Mouse (Mus musculus): ENCODE results near the gene Ank3. TPM values are rescaled to one million over a fixed set of nuclear protein-coding genes. Genes with fewer than 3 reads are reported as not detected.

The Ank3 gene
- polyA plus RNA-seq, 1 experiment from 2014 or later: 68.1 TPM

- WGBS: 3% methylated on average over 17 of the region's 17 CpGs
- Histone ChIP-seq H3K4me3 (replicated peaks) (peak overlapping the region; percentile 42), H3K27ac (peak overlapping the region; percentile 84), H3K4me1 (peaks cover 41% of the 10 kb centered on the region), H3K9ac (peak overlapping the region; percentile 68), H3K36me3 (replicated peaks) (no peaks in the 10 kb centered on the region), H3K27me3 (no peaks in the 10 kb centered on the region), H3K9me3 (no peaks in the 10 kb centered on the region), H3K4me2 (peak overlapping the region; percentile 57)
- peak; percentile 81 for ATAC-seq (ENCODE audit: low FRiP score)
These were observed 307.5 kb downstream of the Ank3 start for GRCm38 (mm10) chr10:69705806-69706768.

DNA sequence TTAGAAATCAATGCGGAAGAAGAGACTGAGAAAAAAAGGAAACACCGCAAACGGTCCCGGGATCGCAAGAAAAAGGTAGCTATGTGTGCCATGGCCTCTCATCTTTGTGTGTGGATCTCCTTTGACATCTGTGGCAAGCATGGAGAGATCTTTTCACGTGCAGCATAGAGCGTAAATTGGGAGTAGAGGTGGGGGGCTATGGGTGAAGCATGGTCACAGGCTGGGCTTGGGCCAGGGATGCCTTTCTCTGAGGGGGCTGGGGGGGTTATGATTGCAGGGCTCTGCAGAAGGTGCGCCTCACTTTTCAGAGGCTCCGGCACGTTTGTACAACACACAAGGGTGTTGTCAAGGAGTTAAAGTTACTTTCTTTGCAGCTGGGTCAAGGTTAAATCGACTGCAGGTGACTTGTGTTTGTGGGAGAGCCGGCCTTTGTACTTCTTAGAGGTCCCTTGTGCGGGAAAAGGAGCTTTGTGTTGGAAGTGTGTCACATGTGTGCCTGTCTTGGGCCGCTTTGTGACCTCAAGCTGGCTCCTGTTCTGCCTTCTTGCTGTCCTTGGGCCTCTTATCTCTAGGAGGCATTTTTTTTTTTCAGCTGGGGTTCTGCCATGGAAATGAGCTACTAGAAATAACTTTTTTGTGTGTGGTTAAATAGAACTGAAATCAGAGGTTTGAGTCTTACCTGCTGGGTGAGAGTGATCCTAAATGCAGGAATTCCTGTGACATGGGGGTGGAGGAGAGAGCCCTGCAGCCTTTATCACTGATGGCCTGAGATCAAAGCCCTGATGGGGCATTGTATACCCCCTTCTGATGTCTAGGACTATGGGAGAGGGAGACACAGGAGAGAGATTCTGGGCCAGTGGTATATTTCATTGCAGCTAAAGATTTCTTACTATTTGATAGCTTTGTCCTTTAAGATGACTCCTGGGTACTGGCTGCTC is 308.5 kb downstream of the Ank3 start:
- peak; percentile 37; the same call in 1 of the 2 replicates for ATAC-seq (ENCODE audit: low FRiP score)
- Histone ChIP-seq H3K9ac (peak overlapping the region; percentile 68), H3K4me2 (peak overlapping the region; percentile 57), H3K4me3 (replicated peaks) (peak overlapping the region; percentile 42), H3K9me3 (no peaks in the 10 kb centered on the region), H3K4me1 (peaks cover 37% of the 10 kb centered on the region), H3K27me3 (no peaks in the 10 kb centered on the region), H3K27ac (peak overlapping the region; percentile 84), H3K36me3 (replicated peaks) (no peaks in the 10 kb centered on the region)
- WGBS: 11% methylated on average over 14 of the region's 14 CpGs

DNA sequence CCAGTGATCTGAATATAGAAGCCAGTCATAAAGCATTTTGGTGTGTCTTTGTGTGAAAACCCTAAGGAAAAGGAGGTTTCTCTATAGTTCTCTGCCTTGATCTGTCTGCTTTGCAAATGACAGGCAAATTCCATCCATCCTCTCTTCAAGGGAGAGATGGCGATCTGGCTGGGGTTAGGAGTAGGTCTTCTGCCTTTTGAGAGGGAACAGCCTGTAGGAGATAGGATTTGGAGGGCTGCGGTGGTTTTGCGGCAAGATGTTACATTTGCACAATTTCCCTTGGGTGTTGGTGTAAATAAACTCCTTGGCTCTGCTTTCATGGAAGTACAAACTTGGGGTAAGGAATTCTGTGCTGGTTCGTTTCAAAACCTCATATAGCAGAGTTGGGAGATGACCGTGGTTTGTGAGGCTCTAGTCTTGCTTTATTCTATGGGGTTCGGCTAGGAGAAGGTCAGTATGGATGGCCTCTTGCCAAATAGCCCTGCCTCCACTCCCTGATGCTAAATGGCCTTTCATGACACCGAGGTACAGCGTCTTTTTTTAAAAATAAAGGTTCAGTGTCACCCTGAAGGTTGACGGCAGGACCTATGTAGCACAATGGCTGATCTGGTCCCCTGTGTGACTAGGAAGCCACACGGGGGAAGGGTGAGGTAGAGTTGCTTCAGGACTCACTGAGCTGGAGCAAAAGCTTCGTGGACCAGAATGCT is 309.4 kb downstream of the Ank3 start:
- Histone ChIP-seq H3K9me3 (no peaks in the 10 kb centered on the region), H3K4me2 (peak overlapping the region; percentile 57), H3K9ac (0 out of 2 replicates have a peak overlapping the region, but pooled peaks have one; percentile 68), H3K36me3 (replicated peaks) (no peaks in the 10 kb centered on the region), H3K27ac (peak overlapping the region; percentile 84; the same call in 1 of the 2 replicates), H3K4me1 (peaks cover 37% of the 10 kb centered on the region), H3K4me3 (replicated peaks) (peak overlapping the region; percentile 42), H3K27me3 (no peaks in the 10 kb centered on the region)
- WGBS: 82% methylated on average over 11 of the region's 11 CpGs
- ATAC-seq (ENCODE audit: low FRiP score): no peak

- no peaks in the 10 kb centered on the region for H3K27me3 ChIP-seq
- H3K27ac ChIP-seq: no peak overlapping the region
- no peak overlapping the region for H3K4me3 ChIP-seq (replicated peaks)
- H3K9me3 ChIP-seq: no peaks in the 10 kb centered on the region
- peaks cover 37% of the 10 kb centered on the region for H3K4me1 ChIP-seq
- ATAC-seq (ENCODE audit: low FRiP score): no peak
- no peak overlapping the region for H3K4me2 ChIP-seq
- WGBS: 92% methylated on average over 2 of the region's 2 CpGs
- no peak overlapping the region for H3K9ac ChIP-seq
- no peaks in the 10 kb centered on the region for H3K36me3 ChIP-seq (replicated peaks)
These were observed 311.1 kb downstream of the Ank3 start for GRCm38 (mm10) chr10:69709631-69710030.

GRCm38 (mm10) chr10:69710802-69711201 is 312.2 kb downstream of the Ank3 start:
- peaks cover 26% of the 10 kb centered on the region for H3K4me1 ChIP-seq
- no peak overlapping the region for H3K9ac ChIP-seq
- 91% methylated on average over 5 of the region's 5 CpGs for WGBS
- no peak for ATAC-seq (ENCODE audit: low FRiP score)
- H3K9me3 ChIP-seq: no peaks in the 10 kb centered on the region
- no peak overlapping the region for H3K27ac ChIP-seq
- no peak overlapping the region for H3K4me2 ChIP-seq
- H3K27me3 ChIP-seq: no peaks in the 10 kb centered on the region
- no peak overlapping the region for H3K4me3 ChIP-seq (replicated peaks)
- no peaks in the 10 kb centered on the region for H3K36me3 ChIP-seq (replicated peaks)

DNA sequence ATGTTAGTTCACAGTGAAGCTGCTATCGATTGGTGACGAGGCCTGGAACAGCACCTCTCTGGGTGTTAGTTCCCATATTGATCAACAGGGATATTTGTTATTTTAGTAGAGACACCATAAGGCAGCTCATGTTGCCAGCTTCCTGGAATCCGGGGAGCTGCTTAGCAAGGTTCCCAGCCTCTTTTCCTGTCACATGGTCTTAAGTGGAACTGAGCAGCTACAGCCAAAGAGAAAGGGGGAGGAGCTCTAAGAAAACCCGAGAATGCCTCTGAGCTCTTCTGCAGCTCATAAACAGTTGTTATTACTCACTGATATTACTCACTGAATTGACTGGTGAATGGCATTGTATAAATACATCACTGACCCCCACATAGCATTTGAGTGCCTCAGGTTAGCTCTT is 318.3 kb downstream of the Ank3 start:
- Histone ChIP-seq H3K36me3 (replicated peaks) (no peaks in the 10 kb centered on the region), H3K9me3 (no peaks in the 10 kb centered on the region), H3K4me3 (replicated peaks) (no peak overlapping the region), H3K9ac (no peak overlapping the region), H3K4me2 (no peak overlapping the region), H3K27ac (no peak overlapping the region), H3K27me3 (no peaks in the 10 kb centered on the region), H3K4me1 (peaks cover 30% of the 10 kb centered on the region)
- WGBS: 77% methylated on average over 4 of the region's 4 CpGs
- no peak for ATAC-seq (ENCODE audit: low FRiP score)

DNA sequence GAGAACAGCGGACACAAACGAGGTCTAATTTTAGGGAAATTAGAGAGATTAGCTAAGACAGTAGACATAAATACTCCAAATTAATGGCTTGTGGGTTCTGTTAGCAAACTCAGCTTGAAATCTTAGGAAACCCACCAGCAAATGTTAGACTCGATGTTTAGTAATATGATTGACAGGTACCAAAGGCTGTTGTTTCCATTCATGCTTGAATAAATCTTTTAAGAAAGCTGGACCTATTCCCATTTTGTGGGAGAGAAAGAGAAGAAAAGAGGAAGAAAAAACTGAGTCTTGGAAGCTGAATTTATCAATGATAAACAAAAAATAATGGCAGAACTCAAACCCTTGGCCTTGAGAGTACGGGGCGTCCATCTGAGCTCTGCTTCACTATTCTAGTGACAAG is 320.8 kb downstream of the Ank3 start:
- ATAC-seq (ENCODE audit: low FRiP score): no peak

DNA sequence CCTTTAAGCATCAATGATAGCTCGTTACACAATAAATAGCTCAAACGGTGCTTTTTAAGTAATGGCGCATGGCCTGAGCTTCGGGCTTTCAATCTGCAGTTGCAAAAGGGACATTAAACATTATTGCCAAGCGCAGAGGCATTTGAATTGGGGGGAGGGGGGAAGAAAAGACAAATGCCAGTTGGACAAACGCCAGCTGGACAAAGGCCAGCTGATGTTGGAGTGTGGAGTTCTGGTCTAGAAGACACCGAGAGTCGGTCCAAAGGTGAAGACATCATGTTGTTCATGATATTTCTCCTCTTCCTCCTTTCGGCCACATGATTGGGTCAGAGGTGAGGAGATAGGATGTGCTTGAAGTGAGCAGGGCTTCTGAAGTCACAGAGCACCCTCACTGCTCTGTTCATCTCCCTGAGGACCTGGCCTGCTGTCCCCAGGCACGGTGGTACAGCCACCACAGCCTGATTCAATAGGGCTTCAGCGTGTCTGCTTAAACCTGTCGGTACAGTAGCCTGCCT is 321.4 kb downstream of the Ank3 start:
- peak overlapping the region; percentile 68; the same call in 1 of the 2 replicates for H3K27ac ChIP-seq
- no peak overlapping the region for H3K4me3 ChIP-seq (replicated peaks)
- H3K4me1 ChIP-seq: peaks cover 34% of the 10 kb centered on the region
- peak overlapping the region; percentile 25 for H3K4me2 ChIP-seq
- ATAC-seq (ENCODE audit: low FRiP score): peak; percentile 40; the same call in 1 of the 2 replicates
- no peaks in the 10 kb centered on the region for H3K27me3 ChIP-seq
- WGBS: 24% methylated on average over 12 of the region's 12 CpGs
- H3K36me3 ChIP-seq (replicated peaks): no peaks in the 10 kb centered on the region
- 0 out of 2 replicates have a peak overlapping the region, but pooled peaks have one; percentile 12 for H3K9ac ChIP-seq
- H3K9me3 ChIP-seq: no peaks in the 10 kb centered on the region

More for the DNA sequence above, 320.8 kb downstream of the Ank3 start:
- H3K36me3 ChIP-seq (replicated peaks): no peaks in the 10 kb centered on the region
- H3K27me3 ChIP-seq: no peaks in the 10 kb centered on the region
- no peak overlapping the region for H3K4me3 ChIP-seq (replicated peaks)
- 0 out of 2 replicates have a peak overlapping the region, but pooled peaks have one; percentile 68 for H3K27ac ChIP-seq
- H3K9ac ChIP-seq: no peak overlapping the region
- H3K4me1 ChIP-seq: peaks cover 30% of the 10 kb centered on the region
- H3K4me2 ChIP-seq: peak overlapping the region; percentile 25
- 27% methylated on average over 5 of the region's 5 CpGs for WGBS
- no peaks in the 10 kb centered on the region for H3K9me3 ChIP-seq

DNA sequence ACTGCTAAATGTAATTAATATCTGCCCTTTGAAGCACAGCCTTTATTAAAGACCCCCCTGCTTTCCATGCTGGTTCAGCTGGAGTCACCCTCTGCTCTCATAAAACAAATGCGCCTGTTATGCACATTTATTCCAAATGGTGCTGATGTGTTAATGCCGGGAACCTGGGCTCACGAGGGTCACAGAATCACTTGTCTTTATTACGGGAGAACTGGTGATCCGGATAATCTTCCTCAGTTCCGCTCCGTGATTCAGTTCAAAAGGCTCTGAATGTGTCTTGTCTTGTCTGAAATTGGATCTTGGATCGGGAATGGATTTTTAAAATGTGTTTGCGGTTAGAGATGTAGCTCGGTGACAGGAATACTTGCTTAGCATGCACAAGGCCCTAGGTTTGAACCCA is 321.9 kb downstream of the Ank3 start:
- peak; percentile 55 for ATAC-seq (ENCODE audit: low FRiP score)
- no peaks in the 10 kb centered on the region for H3K9me3 ChIP-seq
- WGBS: 38% methylated on average over 10 of the region's 10 CpGs
- H3K27me3 ChIP-seq: no peaks in the 10 kb centered on the region
- H3K4me1 ChIP-seq: peaks cover 37% of the 10 kb centered on the region
- H3K4me2 ChIP-seq: peak overlapping the region; percentile 25; the same call in 1 of the 2 replicates
- H3K4me3 ChIP-seq (replicated peaks): no peak overlapping the region
- no peak overlapping the region for H3K9ac ChIP-seq
- peak overlapping the region; percentile 68; the same call in 1 of the 2 replicates for H3K27ac ChIP-seq
- H3K36me3 ChIP-seq (replicated peaks): no peaks in the 10 kb centered on the region

GRCm38 (mm10) chr10:69720899-69721490 is 322.4 kb downstream of the Ank3 start:
- H3K9ac ChIP-seq: peak overlapping the region; percentile 7; the same call in 1 of the 2 replicates
- H3K4me2 ChIP-seq: no peak overlapping the region
- ATAC-seq (ENCODE audit: low FRiP score): peak; percentile 33; the same call in 1 of the 2 replicates
- H3K9me3 ChIP-seq: no peaks in the 10 kb centered on the region
- H3K27me3 ChIP-seq: no peaks in the 10 kb centered on the region
- peaks cover 37% of the 10 kb centered on the region for H3K4me1 ChIP-seq
- WGBS: 60% methylated on average over 6 of the region's 6 CpGs
- peak overlapping the region; percentile 32; the same call in 1 of the 2 replicates for H3K27ac ChIP-seq
- H3K36me3 ChIP-seq (replicated peaks): no peaks in the 10 kb centered on the region
- H3K4me3 ChIP-seq (replicated peaks): no peak overlapping the region

GRCm38 (mm10) chr10:69724159-69724558 is 325.6 kb downstream of the Ank3 start:
- no peak overlapping the region for H3K27ac ChIP-seq
- WGBS: 89% methylated on average over 4 of the region's 4 CpGs
- ATAC-seq (ENCODE audit: low FRiP score): no peak

More at GRCm38 (mm10) chr10:69724159-69724558, 325.6 kb downstream of the Ank3 start:
- Histone ChIP-seq H3K4me1 (peaks cover 32% of the 10 kb centered on the region), H3K36me3 (replicated peaks) (no peaks in the 10 kb centered on the region), H3K4me3 (replicated peaks) (no peak overlapping the region), H3K4me2 (no peak overlapping the region), H3K9ac (no peak overlapping the region), H3K27me3 (no peaks in the 10 kb centered on the region), H3K9me3 (no peaks in the 10 kb centered on the region)
